Mouse (Mus musculus) liver, embryonic 14.5 days (tissue): Measurements from ENCODE around the gene Lyst.

Source experiments
- CTCF ChIP-seq: IDR thresholded peaks from 2 replicates; pipeline ENCODE4 v1.5.1; 2016; ENCODE audit warnings: antibody characterized with exemption, low read depth, control low read depth
- EP300 ChIP-seq: IDR thresholded peaks from 2 replicates; pipeline ENCODE4 v1.6.1; 2016; ENCODE audit warnings: antibody characterized with exemption, low read depth

GRCm38 (mm10) chr13:13596424-13597044 is 6.3 kb downstream of the Lyst start:
- TF ChIP-seq EP300 = no peak
- no peak for TF ChIP-seq CTCF
